Mouse (Mus musculus) yolk sac, embryonic 10.5 days (tissue): ENCODE measurements at regions not wholly inside any gene's neighbourhood (a gene's known extent, or its start where the extent isn't known, plus 50 kb on each side); places are given as distances from the start of the nearest gene placed in this dataset.
"Not testable (repeated sequence)": the region's sequence is repeated elsewhere in the genome, so short reads cannot be mapped to it uniquely, and the experiment has no call there.

Experiments
- DNase-seq: peaks from one replicate; pipeline ENCODE4 v3.0.0-alpha.2; 2017; ENCODE audit warnings: low spot score

DNA sequence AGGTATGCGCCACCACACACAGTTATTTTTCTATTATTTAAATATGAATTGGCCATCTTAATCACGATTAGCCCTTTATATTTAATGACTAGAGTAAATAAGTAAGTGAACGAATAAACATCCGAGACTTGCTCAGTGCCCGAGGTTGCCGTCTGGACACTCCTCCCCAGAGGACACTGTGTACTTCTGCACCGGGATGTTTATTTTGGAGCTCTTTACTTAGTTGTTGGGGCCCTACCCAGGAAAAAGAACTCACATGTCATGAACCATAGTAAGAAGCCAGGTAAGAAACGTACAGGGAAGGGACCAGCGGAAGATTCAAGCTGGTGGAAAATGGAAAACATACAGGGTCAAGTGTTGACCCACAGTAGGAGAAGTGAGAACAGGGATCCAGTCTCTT lies 89.0 kb downstream of the Akr1d1 start:
- DNase-seq, result no peak

DNA sequence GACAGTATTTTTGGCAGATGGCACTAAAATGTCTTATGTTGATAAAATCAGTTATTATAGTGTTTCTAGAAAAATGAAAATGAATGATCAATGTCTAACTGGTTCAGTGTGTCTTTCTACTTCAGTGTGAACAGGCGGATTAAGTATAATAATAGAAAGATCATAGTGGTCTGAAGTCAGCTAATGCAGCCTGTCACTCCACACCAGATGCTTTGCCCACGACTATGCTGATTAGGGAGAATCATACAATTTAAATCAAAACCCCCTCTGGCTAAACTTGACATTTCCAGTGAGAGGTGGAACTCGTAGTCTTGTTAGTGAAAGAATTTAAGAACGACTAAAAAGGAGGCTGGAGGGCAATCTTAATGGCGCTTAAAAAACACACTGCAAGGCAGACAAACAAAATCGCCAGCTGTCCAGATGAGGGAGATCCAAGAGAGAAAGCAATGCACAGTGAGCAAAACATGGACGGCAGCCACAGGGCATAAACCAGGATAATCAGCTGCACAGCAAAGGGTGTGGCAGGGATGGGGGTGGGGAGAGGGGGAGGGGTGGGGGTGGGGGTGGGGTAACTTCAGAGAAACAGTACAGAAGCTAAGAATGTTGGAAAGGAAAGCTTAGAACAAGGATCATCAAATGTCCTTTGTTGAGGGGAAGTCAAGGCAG lies 91.5 kb downstream of the Akr1d1 start:
- DNase-seq, result no peak

DNA sequence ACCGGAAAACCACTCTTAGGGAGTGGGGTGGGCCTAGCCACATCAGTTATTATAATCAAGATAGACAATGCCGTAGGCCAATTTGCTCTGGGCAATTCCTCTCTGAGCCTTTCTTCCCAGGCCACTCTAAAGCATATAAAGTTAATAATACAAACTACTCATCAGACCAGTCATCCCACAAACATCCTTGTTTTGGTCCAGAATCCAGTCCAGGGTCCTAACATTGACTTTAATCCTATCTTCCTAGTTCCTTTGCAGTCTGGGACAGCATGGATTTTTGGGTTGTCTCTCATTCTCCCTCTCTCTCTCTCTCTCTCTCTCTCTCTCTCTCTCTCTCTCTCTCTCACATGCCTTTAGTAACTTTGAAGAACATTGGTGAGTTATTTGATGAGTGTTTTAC lies 92.3 kb downstream of the Akr1d1 start:
- DNase-seq, result no peak

DNA sequence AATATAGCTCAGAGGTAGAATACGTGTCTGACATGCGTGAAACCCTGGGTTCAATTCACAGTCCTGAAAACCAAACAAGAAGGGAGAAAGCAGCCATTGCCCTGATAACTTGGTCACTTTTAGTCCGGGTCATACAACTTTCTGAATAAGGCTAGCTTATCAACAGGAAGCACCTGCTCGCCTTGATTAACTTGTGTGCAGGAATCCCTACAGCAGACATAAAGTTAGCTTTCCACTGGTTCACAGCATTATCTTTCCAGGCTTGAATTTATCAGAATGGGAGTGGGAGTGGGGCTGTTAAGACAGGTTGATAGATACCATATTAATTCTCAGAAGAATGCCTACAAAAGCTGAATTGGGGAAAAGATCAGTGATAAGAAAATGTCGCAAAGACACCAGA lies 97.2 kb downstream of the Akr1d1 start:
- no peak for DNase-seq

DNA sequence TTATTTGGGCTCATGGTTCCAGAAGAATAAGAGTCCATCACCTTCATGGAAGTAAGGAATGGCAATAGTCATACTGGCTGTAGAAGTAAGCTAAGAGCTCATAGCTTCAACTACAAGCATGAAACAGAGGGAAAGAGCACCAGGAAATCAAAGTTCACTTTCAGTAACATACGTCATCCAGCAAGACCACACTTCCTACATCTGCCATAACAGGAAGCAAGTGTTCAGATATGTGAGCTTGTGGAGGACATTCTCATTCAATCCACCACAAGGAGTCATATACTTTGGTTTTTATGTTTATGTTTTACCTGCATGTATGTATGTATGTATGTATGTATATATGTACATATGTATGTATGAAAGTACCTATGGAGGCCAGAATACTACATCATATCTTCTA lies 104.0 kb downstream of the Akr1d1 start:
- no peak for DNase-seq

DNA sequence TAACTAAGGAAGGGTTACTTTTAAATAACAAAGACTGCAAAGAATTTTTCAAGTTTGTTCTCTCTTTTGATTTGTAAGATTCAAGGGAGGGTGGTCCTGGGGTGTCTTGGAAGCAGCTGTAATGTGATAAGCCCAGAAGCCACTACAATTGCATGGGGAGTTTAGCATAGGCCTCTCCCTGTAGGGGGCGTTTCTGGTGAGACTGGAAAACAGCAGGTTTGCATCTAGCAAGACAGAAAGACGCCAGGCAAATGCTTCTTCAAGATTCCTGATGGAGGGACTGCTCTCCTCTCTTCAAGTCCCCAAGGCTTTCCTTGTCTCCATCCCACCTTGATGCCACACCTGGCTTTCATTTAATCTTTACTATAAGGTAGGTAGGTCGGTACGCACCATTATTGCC lies 112.1 kb downstream of the Akr1d1 start:
- DNase-seq, result no peak

DNA sequence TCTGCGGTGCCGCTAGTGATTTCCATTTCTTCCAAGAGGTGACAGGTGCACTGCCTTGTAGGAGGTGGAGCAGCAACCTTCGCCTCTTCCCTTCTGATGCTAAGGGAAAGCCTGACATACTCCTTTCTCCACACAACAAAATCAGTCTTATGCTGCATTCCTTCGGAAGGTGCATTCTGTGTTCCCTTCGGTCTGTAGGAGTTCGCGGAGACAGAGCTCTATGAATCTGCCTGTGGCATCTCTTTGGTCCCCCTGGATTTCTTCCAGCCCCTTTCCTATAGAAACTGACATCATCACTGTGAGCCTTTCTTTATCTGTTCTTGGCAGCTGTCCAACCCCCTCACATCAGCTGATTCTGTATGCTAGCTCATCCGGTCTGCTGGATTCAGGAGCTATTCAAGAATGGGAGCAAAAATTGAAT lies 112.7 kb downstream of the Akr1d1 start:
- no peak for DNase-seq

DNA sequence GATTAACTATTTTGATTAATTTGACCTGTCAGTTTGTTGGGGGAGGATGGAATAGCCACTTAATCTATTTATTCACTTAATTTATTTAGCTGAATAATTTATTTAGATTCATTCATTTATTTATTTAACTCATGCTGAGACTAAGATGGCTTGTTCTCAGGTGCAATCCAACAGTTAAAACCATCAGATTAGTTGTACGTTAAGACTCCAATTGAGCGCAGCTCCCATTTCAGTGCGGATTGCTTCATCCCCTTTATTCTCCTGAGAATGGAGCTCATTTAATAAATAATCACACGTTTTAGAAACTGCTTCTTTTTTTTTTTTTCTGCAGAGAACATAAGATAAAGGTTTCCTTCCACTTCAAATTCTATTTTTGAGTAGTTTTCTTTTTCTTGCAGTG lies 113.2 kb downstream of the Akr1d1 start:
- no peak for DNase-seq

DNA sequence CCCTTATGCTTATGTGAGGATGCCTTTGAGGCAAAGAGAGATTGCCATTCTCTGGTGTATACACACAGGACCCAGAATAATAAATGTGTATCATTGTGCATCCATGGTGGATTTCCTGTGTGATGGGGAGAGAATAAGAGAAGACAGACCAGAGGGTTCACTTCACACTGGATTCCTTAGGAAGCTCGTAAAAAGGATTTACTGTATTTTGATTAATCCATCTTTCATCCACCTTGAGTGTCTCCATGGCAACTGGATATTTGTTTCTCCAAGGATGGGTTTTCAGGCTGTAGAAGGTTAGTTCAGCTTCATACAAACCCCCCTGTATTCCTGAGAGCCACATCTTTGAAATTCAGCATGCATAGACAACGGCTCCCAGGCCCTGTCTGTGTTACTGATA lies 113.7 kb downstream of the Akr1d1 start:
- no peak for DNase-seq

DNA sequence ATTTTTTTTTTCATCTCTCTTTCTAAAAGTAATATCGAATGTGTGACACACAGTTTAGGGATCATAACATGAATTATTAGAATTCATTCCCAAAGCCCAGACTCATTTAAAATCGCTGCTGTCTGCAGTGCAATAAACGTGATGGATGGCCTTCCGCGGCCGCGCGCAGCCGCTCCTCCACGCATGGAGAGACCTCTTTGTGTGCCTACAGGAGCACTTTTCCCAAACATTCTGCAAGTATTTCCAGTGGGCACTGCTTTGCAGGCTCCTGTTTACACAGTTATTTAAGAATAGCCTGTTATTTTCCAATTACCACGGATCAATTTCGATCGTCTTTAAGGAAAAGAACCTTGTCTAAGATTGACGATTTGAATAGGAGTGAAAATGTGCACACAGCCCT lies 115.6 kb downstream of the Akr1d1 start:
- no peak for DNase-seq

DNA sequence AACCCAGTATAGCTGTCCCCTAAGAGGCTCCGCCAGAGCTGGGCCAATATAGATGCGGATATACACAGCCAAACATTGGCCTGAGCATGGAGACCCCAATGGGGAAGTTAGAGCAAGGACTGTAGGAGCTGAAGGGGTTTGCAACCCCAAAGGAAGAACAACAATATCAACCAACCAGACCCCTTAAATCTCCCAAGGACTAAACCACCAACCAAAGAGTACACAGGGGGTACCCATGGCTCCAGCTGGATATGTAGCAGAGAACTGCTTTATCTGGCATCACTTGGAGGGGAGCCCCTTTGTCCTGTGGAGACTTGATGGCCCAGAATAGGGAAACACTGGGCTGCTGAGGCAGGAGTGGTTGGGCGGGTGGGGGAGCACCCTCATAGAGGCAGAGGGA lies 127.3 kb downstream of the Akr1d1 start:
- not testable (repeated sequence) for DNase-seq

DNA sequence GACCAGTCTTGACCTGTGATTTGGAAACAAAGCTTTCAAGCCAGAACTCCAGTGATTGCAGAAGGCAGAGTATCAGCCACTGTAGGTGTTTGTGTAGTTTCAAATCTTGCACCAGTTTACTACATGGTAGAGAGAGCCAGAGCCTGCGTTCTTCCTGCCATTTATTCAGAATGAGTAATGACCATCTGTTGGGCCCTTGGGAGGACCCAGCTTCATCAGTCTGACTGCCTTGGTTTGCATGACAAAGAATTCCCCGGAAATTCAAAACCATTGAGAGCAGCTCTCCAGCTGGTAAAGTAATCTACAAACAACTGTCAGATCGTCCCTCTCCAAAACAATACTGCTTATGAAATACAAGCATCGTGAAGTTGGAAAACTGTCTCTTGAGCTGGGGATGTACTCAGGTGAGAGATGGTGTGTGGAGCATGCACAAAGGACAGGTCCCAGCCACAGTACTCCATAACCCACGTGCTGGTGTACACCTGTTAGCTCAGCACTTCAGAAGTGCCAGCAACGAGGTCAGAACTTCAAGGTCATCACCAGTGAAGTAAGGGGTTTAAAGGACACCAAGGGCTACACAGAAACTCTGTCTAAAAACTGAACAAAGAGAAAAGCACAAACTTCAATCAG lies 128.2 kb downstream of the Akr1d1 start:
- no peak for DNase-seq

DNA sequence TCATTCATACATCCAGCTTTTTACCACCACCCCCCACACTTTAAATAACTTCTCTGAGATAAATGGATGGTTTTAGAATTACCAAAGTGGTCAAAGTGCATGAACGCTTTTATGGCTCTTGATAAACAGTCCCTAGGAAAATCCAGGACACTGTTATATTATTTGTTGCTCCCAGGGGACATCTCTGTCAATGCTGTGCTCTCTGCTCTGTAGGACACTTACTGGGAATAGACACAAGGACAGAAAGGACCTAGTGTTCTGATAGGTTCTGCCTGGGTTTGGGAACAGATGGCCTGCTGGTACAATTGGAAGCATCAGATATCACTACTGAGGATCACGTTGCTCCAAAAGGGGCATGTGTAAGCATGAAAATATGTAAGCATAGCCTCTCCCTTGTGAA lies 132.8 kb downstream of the Akr1d1 start:
- DNase-seq, result no peak

DNA sequence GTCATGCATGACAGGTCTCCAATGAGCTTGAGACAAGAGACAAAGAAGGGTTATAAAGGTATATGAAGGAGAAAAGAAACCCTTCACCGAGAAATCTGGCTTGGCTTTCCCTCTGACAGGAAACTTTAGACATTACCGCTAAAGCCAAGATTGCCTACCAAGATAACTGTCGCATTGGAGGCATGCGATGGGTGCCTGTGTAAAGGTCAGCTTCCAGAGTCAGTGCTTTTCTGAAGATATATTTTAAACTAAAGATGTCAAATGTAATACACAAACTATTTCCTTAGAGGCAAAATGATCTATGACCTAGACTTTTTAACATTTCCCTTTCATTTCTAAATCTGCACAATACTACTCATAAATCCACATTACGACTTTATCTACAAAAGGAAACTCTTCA lies 135.6 kb downstream of the Akr1d1 start:
- DNase-seq, result no peak

DNA sequence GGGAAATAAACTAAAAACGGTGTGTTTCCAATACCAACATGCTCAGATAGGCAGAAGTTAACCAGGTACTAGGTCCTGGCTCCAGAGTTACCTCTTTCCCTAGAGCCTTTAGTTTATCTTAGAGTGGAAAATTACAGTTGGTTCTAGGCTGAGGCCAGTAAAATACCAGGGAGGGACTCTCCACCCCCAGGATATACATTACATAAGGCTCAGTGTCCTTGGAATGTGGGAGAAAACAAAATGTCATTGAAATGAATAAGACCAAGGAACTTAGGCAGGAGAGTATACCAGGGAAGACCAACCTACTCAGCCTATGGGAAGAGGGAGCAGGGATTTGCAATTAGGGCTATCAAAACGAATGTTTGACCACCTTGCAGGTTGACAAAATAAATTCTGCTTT lies 139.4 kb downstream of the Akr1d1 start:
- no peak for DNase-seq

DNA sequence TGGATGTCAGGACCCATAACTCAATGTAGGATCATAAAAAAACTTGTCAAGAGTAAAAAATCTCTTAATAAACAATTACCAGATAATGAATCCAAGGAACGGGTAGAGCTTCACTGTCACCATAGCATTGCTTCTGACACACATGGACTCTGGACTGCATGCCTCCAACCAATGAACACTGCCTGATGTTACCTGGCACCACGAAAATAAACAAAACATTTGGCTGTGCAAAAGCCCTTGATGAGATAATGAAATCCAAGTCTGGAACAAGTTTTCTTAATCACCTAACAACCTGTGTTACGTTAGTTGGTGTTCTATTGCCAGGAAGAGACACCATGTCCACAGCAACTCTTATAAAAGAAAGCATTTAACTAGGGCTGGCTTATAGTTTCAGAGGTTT lies 140.7 kb downstream of the Akr1d1 start:
- DNase-seq, result no peak

DNA sequence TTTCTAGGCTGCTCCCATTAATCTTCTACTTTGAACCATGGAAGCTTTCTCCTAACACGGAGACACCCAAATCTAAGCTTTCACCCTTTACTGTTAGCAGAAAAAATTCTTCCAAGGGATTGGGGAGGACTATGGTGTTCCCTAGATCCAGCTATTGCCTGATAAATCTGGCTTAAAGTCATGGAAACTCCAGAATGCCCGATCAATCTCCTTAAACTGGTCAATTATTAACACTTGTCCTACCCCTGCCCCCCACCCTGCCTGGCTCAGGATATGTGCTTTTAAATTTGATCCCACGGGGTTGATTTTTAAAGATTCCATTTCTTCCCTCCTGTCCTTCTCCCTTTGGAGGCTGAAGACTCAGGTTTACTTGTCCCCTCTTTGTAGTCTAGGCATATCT lies 149.9 kb downstream of the Akr1d1 start:
- DNase-seq, result no peak

DNA sequence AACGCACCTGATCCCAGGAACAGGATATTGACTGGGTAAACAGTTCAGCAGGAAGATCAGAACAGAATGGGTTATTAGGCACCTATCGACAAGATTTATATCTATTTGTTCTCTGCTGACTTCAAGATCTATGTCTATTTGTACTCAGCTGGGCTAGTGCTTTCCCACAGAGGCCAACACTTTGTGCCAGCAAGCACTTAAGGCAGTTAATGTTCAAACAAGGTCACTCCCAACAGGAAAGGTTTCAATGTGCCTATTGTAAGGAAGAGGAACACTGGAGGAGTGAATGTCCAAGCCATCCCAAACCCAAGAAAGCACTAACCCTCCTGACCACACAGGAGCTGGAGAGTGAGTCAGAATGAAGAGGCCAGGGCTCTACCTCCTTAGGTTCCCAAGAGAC lies 151.4 kb downstream of the Akr1d1 start:
- DNase-seq, result not testable (repeated sequence)

DNA sequence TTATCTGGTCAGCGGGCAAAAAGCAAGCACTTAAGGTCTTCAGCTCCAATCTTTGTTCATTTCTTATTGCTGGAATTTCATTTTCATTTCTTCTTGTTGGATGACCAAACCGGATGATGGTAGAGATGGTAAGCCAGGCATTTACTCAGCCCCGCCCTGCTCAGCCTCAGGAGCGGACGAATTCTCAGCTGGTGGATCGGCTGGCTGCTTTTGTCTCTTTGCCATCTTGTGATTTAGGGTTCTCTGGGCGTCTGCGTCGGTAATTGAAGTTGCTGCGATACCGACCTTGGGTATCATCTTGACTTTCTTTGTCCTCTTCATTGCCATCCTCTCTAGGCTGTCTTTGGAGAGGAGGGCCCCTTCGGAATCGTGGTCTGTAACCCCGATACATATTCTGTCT lies 156.1 kb downstream of the Akr1d1 start:
- no peak for DNase-seq

DNA sequence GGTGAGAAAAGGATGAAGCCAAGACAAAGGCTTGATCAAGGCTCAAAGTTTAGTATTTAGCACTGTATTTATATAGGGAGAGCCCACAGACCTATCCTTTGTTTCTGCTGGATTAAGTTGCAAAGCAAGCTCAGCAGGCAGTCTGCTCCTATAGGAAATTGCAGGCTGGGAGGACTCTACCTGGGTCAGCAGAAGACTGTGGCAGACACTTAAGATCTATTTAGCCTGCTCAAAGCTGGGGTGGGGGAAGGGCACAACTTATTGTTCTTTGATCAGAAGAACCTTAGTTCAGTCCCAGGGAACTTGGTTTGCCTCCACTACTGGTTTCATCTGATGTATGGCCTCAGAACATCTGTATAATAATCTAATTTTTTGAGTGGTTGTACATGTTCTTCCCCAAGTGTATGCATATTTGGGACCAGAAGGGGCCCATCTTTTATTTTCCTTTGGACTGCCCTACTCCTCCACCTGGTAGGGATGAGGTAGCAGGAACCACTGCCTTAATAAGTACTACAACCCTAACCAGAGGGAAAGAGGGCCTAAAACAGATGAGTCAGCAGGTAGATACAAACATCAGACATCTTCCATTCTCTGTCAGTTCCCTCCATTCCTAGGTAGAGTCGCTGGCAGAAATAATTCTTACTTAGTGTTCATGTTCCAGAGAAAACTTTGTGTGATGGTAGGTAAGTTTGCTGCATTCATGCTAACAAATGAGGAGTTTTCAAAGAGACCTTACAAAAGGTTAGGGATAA lies 159.1 kb downstream of the Akr1d1 start:
- no peak for DNase-seq

DNA sequence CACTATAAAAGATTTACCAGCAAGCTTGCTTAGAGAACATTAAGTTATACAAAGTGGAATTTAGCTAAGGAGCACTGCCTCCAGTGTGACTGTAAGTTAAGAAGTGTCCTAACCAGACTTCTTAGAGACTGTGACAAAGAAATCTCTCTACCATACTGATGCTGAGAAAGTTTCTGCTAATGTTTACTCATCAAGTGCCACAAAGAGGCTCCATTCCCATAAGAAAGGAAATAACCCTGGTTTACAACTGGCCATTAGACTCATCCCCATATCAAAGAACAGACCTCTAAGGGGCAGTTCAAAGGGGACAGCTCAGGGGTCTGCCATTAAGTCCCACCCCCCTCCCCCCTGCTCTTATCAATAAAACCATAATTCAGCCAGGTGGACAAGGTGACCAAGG lies 159.7 kb downstream of the Akr1d1 start:
- no peak for DNase-seq

DNA sequence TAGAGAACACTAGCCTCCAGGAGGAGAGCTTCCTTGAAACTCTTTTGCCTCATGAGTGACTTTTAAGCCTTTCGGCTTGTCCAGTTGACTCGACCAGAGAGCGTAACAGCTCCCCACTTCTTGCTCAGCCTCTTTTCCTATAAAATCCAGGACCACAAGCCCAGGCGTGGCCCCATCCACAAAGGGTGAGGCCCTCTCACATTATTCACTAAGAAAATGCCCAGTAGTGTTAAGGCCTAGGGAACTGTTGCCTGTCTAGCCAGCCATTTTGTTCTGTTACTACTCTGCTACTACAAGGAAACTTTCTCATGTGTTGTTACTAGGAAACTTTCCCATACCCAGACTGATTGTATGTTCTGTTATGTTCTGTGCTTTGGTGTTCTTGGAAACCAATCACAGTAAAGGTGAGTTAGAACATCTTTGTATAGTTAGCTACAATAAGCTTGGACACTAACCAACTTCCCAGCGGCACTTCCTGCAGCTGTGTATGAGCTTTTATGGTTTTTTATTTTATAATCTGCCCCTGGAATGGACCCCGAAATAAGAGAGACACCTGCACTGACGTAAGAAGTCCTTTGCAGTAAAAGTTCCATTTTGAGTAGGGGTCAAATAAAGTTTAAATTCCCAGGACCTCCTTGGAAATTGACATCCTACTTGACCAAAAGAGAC lies 162.1 kb downstream of the Akr1d1 start:
- DNase-seq, result no peak

DNA sequence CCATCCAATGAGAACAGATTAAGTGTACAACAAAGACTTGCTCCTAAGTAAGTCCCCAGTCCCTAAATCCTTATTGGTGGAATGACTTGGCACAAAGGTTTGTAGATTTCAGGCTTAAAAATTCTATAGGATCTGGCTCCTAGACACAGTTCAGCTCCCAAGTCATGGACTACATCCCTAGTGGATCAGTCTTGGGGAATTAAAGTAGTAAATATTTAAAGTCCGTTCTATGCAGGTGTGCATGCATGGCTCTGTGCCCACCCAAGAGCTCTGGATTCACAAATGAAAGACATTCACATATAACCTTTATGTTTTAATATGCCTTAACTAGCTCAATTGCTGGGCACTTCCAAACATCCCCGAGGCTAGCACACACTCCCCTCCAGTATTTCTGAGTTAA lies 162.8 kb downstream of the Akr1d1 start:
- DNase-seq, result no peak
